Mouse (Mus musculus) thymus, adult 2 months (tissue): ENCODE results near the gene Spast.

Source experiments
- CTCF ChIP-seq: fragments of 200-500 bp; IDR thresholded peaks from 2 replicates; pipeline ENCODE4 v1.5.1; 2012; ENCODE audit warnings: mild to moderate bottlenecking, control low read depth, low read length, moderate library complexity, borderline replicate concordance; ENCODE audit not compliant: control insufficient read depth, poor library complexity, insufficient read depth; ENCODE audit errors: extremely low read depth
- POLR2A ChIP-seq: fragments of 200-500 bp; IDR thresholded peaks from 2 replicates; pipeline ENCODE4 v1.6.1; 2012; ENCODE audit warnings: mild to moderate bottlenecking, low read length, control low read depth, moderate library complexity; ENCODE audit not compliant: control insufficient read depth, poor library complexity, insufficient read depth; ENCODE audit errors: extremely low read depth

DNA sequence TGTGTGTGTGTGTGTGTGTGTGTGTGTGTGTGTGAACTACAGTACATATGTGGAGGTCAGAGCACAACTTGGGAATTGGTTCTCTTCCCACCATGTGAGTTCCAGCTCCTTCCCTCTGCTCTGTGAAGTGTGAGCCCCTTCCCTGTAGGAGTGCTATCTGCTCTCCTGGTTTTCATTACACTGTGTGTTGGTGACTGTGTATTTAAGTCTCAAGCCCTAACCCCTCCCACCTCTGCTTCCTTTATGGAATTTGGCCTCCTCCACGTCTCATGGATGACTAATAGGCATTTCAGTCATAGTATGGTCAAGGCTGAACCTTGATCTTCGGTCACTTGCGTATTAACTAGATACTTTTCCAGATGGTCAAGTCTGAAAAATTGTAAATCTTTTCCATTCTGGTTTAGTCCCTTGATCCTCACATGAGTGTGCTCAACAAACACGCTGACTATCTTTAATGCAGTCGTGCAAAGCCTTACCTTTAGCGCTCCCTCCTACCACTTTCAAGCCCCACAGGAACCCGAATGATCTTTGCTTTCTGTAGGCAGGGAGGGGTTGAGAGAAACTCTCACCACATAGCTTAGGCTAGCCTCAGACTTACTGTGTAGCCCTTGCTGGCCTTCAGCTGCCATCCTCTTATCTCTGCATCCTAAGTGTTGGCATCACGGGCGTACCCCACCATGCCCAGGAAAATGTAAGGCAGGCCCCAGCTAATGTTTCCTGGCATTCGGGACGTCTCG is 63.9 kb downstream of the Spast start:
- TF ChIP-seq CTCF (no peak), POLR2A (no peak)
